Mouse (Mus musculus): ENCODE data around the gene Plxnd1. TPM values are rescaled to one million over a fixed set of nuclear protein-coding genes. Genes with fewer than 3 reads are reported as not detected.

Plxnd1 gene
- polyA plus RNA-seq, 1 experiment = 0.11 TPM

DNA sequence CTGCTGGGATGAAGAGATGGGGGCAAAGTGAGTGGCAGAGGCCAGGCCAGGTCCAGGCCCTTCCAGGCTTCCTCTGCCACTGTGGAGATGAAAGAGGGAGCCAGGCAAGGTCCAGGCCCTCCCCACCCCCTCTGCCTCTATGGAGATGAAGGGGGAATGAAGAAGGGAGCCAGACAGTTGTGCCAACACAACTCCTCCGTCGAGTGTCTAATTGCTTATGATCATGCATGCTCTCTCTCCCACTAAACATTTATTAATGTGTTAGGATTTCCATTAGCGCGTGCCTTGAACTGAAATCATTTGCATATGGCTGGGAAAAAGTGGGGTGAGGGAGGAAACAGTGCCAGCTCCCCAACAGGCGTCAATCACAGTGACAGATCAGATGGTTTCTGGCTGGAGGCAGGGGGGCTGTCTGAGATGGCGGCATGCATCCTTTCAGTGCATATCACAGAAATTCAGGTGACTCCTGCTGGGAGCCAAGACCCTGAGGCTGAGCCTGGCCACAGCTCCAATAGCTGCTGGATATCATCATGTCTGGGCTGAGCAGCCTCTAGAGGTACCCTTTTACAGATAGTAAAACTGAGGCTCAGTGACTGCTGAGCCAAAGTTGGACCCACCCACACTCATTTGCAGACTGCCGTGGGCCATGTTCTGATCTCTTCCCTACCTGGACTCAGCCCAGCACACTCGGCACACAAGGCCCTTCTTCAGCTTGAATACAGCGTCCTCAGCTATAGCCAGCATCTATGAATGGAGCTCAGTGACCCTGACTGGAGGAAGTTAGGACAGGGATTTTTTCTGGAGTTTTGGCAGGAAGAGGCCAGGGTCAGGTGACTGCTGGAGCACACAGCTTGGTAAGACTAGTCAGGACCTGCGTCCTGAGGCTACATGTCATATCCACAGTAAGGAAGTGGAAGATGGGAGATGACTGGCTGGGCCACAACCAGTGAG, 67.2 kb downstream of the Plxnd1 start:
- H3K27me3 ChIP-seq (ENCODE audit: control insufficient read depth) = no peaks in the 10 kb centered on the region
- H3K36me3 ChIP-seq (ENCODE audit: control insufficient read depth) = no peaks in the 10 kb centered on the region
- H3K4me3 ChIP-seq (replicated peaks) = no peak overlapping the region
- peaks cover 5% of the 10 kb centered on the region for H3K4me1 ChIP-seq (ENCODE audit: control insufficient read depth)
- peaks cover 3% of the 10 kb centered on the region for H3K9me3 ChIP-seq (ENCODE audit: control insufficient read depth, low read length)
- TF ChIP-seq GATA1 (IDR thresholded peaks at IDR 0.05; ENCODE audit: low read length) = no peak
- no peak for TF ChIP-seq TAL1 (IDR thresholded peaks at IDR 0.05; ENCODE audit: low read length)

GRCm38 (mm10) chr6:115926416-115926815, 68.4 kb downstream of the Plxnd1 start:
- Histone ChIP-seq H3K4me1 (ENCODE audit: control insufficient read depth) (peaks cover 5% of the 10 kb centered on the region), H3K27me3 (ENCODE audit: control insufficient read depth) (no peaks in the 10 kb centered on the region)
- TF ChIP-seq GATA1 (IDR thresholded peaks at IDR 0.05; ENCODE audit: low read length) = no peak

GRCm38 (mm10) chr6:115924829-115925228, 70.0 kb downstream of the Plxnd1 start:
- Histone ChIP-seq H3K27me3 (ENCODE audit: control insufficient read depth) (no peaks in the 10 kb centered on the region), H3K4me3 (replicated peaks) (no peak overlapping the region), H3K4me1 (ENCODE audit: control insufficient read depth) (peaks cover 5% of the 10 kb centered on the region), H3K36me3 (ENCODE audit: control insufficient read depth) (no peaks in the 10 kb centered on the region), H3K9me3 (ENCODE audit: control insufficient read depth, low read length) (peaks cover 13% of the 10 kb centered on the region)
- TF ChIP-seq GATA1 (IDR thresholded peaks at IDR 0.05; ENCODE audit: low read length) (no peak), TAL1 (IDR thresholded peaks at IDR 0.05; ENCODE audit: low read length) (no peak)

More at GRCm38 (mm10) chr6:115926416-115926815, 68.4 kb downstream of the Plxnd1 start:
- Histone ChIP-seq H3K9me3 (ENCODE audit: control insufficient read depth, low read length) (peaks cover 4% of the 10 kb centered on the region), H3K36me3 (ENCODE audit: control insufficient read depth) (no peaks in the 10 kb centered on the region), H3K4me3 (replicated peaks) (no peak overlapping the region)

- Histone ChIP-seq H3K4me1 (ENCODE audit: control insufficient read depth) (peaks cover 15% of the 10 kb centered on the region), H3K4me3 (replicated peaks) (no peak overlapping the region), H3K9me3 (ENCODE audit: control insufficient read depth, low read length) (peaks cover 16% of the 10 kb centered on the region), H3K27me3 (ENCODE audit: control insufficient read depth) (no peaks in the 10 kb centered on the region), H3K36me3 (ENCODE audit: control insufficient read depth) (no peaks in the 10 kb centered on the region; the same call in 1 of the 2 replicates)
- no peak for TF ChIP-seq TAL1 (IDR thresholded peaks at IDR 0.05; ENCODE audit: low read length)
- no peak for TF ChIP-seq GATA1 (IDR thresholded peaks at IDR 0.05; ENCODE audit: low read length)
Measured at GRCm38 (mm10) chr6:115919876-115920275, 74.9 kb downstream of the Plxnd1 start.

DNA sequence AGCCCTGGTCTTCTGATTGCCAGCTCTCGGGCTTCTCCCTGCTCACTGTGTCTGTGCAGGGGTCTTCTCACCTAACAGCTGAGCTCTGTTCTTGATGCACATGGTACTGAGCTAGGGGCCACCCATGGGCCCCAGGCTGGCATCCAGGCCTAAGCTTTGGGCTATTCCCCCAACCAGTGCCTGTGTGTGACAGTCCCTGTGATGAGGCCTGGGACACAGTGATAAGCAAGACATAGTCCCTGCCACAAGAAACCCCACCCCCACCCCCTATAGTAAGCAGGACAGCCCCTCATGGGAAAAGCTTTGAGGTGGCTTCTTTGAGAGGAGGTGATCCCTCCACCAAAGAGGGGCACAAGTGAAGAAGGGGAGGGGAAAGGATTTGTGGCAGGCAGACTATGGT, 76.2 kb downstream of the Plxnd1 start:
- Histone ChIP-seq H3K9me3 (ENCODE audit: control insufficient read depth, low read length) (peaks cover 16% of the 10 kb centered on the region), H3K36me3 (ENCODE audit: control insufficient read depth) (no peaks in the 10 kb centered on the region; the same call in 1 of the 2 replicates), H3K4me3 (replicated peaks) (no peak overlapping the region), H3K4me1 (ENCODE audit: control insufficient read depth) (peaks cover 15% of the 10 kb centered on the region), H3K27me3 (ENCODE audit: control insufficient read depth) (no peaks in the 10 kb centered on the region)
- TF ChIP-seq TAL1 (IDR thresholded peaks at IDR 0.05; ENCODE audit: low read length) = no peak
- no peak for TF ChIP-seq GATA1 (IDR thresholded peaks at IDR 0.05; ENCODE audit: low read length)

GRCm38 (mm10) chr6:115916611-115917010, 78.2 kb downstream of the Plxnd1 start:
- H3K27me3 ChIP-seq (ENCODE audit: control insufficient read depth) = no peaks in the 10 kb centered on the region
- TF ChIP-seq TAL1 (IDR thresholded peaks at IDR 0.05; ENCODE audit: low read length) (no peak), GATA1 (IDR thresholded peaks at IDR 0.05; ENCODE audit: low read length) (no peak)
- H3K36me3 ChIP-seq (ENCODE audit: control insufficient read depth) = no peaks in the 10 kb centered on the region; the same call in 1 of the 2 replicates
- no peak overlapping the region for H3K4me3 ChIP-seq (replicated peaks)
- peaks cover 11% of the 10 kb centered on the region for H3K4me1 ChIP-seq (ENCODE audit: control insufficient read depth)
- peaks cover 12% of the 10 kb centered on the region for H3K9me3 ChIP-seq (ENCODE audit: control insufficient read depth, low read length)

- no peak overlapping the region for H3K4me3 ChIP-seq (replicated peaks)
- TF ChIP-seq TAL1 (IDR thresholded peaks at IDR 0.05; ENCODE audit: low read length) (no peak), GATA1 (IDR thresholded peaks at IDR 0.05; ENCODE audit: low read length) (no peak)
- no peaks in the 10 kb centered on the region for H3K27me3 ChIP-seq (ENCODE audit: control insufficient read depth)
- H3K9me3 ChIP-seq (ENCODE audit: control insufficient read depth, low read length) = peaks cover 12% of the 10 kb centered on the region
- peaks cover 11% of the 10 kb centered on the region for H3K4me1 ChIP-seq (ENCODE audit: control insufficient read depth)
- no peaks in the 10 kb centered on the region; the same call in 1 of the 2 replicates for H3K36me3 ChIP-seq (ENCODE audit: control insufficient read depth)
Measured at GRCm38 (mm10) chr6:115915601-115916445, 79.0 kb downstream of the Plxnd1 start.

- Histone ChIP-seq H3K27me3 (ENCODE audit: control insufficient read depth) (no peaks in the 10 kb centered on the region), H3K4me1 (ENCODE audit: control insufficient read depth) (peaks cover 11% of the 10 kb centered on the region)
Measured at GRCm38 (mm10) chr6:115914511-115915202, 80.1 kb downstream of the Plxnd1 start.

More at GRCm38 (mm10) chr6:115914511-115915202, 80.1 kb downstream of the Plxnd1 start:
- H3K9me3 ChIP-seq (ENCODE audit: control insufficient read depth, low read length) = peaks cover under 1% of the 10 kb centered on the region; the same call in 1 of the 2 replicates
- H3K36me3 ChIP-seq (ENCODE audit: control insufficient read depth) = no peaks in the 10 kb centered on the region; the same call in 1 of the 2 replicates
- TF ChIP-seq GATA1 (IDR thresholded peaks at IDR 0.05; ENCODE audit: low read length) (no peak), TAL1 (IDR thresholded peaks at IDR 0.05; ENCODE audit: low read length) (no peak)
- no peak overlapping the region for H3K4me3 ChIP-seq (replicated peaks)
